Mouse (Mus musculus): ENCODE data around the gene Lrrc1.

The Lrrc1 gene

GRCm38 (mm10) chr9:77456169-77456826, 88.4 kb downstream of the Lrrc1 start:
- peak; percentile 17 for DNase-seq

- DNase-seq: no peak
Measured at GRCm38 (mm10) chr9:77455439-77456168, 89.1 kb downstream of the Lrrc1 start.

DNA sequence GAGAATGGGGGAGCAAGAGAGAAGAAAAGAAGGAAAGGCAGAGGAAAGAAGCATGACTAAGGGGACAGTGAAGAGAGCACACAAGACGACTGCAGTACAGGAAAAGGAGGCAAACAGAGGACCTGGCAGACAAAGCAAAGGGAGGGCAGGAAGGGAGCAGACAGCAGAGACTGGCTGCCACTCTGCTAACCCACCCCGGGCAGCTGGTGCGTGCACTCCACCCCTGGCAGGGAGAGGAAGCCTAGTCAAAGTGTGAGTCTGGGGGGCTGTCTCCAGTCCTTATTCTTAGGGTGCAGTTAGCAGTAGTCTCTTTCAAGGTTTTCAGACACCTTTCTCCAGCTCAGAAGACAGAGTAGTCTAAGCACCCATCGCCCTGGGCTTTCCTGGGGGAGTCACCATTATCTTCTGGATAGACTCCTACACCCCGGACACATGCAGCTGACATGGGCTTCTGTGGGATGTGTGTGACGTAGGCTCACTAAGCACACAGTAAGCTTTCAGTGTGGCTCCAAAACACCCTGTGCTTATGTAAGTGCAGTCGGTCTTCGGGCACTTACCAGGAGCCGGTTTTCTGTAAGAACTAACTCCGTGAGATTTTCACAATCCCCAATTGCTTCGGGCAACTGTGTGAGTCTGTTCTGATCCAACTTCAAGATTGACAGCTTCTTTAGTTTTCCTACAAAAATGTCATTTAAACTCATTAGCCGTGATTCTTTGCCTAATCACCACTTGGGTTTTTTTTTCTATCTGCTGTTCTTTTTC, 92.4 kb downstream of the Lrrc1 start:
- no peak for DNase-seq

DNA sequence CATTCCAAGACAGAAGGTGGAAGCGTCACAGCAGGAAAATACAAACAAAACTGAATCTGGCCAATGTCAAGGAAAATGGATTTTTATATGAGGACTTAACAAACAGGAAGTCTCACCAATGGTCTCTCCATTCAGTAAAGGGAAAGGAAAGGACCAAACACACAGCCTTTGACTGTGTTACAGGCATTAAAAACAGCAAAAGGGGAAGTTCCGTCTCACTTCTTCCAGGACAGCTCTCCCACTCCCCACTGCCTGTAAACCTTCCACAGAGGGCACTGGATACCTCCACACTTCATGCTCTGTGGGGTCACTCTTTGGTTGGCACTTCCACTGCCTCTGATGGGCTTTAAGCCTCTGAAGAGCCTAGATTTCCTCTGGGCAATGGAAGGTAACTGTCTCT, 94.2 kb downstream of the Lrrc1 start:
- DNase-seq: no peak

DNA sequence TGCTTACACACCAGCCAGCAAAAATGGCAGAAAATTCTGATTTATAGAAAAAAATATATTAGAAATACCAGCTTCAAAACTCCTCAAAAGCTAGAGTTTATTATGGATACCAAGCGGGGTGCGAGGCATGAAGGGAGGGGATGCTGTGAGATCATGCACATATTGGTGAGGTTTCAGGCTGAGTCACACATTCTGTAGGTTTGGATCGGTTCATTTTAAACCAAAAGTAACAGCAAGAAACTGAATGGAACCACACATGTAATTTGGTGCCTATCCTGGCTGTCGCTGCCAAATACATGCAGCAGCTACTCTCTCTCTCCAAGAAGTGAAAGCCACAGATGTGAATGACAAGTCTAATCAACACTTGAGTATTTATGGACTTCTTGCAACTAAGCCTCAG, 99.8 kb downstream of the Lrrc1 start:
- DNase-seq: no peak

GRCm38 (mm10) chr9:77439371-77439770, 105.3 kb downstream of the Lrrc1 start:
- DNase-seq: no peak

GRCm38 (mm10) chr9:77438836-77439271, 105.8 kb downstream of the Lrrc1 start:
- no peak for DNase-seq

DNA sequence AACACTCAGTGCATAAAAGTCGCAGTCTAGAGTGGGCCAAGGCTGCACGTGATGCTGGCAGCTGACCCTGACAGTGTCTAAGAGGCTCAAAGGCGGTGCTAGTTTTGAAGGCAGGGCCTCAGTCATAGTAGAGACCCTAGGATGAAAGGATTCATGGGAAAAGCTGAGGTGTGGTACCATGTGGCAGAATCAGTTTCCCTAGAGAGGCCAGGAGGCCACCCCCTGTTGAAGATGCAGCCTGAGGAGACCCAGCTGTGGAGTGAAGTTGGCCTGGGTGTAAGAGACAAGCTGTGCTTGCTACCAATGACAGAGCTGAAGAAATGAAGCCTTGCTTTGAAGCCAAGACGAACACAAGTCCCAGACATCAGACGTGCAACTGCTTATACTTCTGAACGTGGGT, 107.5 kb downstream of the Lrrc1 start:
- no peak for DNase-seq

GRCm38 (mm10) chr9:77434965-77435364, 109.7 kb downstream of the Lrrc1 start:
- no peak for DNase-seq

GRCm38 (mm10) chr9:77433476-77433875, 111.2 kb downstream of the Lrrc1 start:
- peak; percentile 45 for DNase-seq

- DNase-seq: peak; percentile 33
Measured at GRCm38 (mm10) chr9:77432030-77432429, 112.6 kb downstream of the Lrrc1 start.

- no peak for DNase-seq
Measured at GRCm38 (mm10) chr9:77430413-77431087, 114.1 kb downstream of the Lrrc1 start.

DNA sequence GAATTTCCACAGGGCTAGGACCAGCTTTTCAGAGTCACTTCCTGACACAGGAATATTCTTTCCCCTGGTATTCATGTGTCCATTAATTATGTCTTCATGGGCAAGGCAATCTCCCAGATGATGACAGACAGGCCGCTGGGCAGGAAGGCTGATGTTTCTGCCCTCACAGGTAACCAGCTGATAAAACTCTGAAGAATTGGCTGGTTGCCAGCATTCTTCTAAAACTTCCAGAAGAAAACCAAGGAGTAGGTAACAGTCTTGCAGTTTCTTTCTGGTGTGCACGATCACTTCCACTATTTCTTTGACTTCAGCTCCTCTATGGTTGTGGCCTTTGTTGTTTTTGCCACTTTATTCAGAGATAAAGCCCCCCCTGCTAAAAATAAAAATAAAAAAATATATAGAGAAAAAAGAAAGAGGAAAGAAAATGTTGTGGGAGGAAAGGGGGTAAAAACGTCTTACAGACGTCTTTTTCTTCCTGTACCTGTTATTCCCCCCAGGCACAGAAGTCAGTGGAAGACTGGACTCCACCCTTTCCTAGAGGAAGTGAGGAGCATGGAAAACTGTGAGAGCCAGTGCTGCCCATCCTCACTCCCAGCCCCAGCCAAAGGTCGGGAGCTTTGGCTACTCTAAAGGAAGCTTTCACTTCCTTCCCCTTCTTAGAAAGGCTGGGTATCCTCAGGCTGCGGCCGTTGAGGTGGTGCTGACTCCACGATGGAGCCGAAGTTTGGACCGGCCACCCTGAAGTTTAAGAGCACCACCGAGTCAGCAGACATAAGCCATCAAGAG, 115.2 kb downstream of the Lrrc1 start:
- peak; percentile 38 for DNase-seq

DNA sequence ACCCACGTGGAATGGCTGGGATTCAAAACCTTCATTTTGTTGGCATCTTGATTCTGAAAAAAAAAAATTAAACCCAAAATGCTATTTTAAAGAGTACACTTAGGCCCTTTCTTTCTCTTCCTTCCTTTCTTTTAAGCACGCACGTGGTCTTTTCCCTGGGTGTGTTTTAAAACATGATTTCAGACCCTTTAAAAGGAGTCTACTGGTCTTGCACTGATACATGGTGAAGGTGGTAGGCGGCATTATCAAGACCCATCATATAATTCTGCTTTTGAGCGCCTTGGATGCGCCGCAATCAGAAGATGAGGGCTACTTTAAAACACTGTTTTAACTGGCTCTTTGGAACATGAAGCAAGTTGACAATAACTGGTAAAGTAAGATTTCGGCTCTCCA, 115.9 kb downstream of the Lrrc1 start:
- DNase-seq: no peak

DNA sequence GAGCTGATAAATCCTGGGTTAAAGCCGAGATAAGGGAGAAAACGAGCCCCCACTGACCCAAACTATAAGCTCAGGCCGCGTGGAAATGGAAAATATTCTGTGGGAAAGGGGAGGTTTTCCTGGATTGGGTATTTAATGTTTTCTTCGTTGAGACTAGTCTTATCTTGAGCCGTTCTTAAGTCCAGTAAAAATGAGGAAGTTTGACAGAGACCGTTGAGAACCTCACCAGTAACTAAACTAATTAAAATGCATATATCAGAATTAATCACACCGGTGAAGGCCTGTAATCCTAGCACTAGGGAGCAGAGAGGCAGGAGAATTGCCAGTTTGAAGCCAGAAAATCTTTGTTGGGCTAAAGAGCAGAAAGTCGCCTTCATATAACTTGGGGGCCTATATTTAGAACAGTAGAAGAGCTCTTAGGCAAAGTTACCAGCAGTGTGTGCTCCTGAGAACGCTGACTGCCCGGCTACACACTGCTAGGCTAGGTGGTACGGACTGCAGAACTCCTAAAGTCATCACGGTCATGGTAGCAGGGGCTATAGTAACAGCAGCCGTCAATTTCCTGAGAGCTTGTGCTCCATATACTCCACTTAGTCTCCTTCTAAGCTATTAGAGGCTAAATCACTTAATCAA, 116.4 kb downstream of the Lrrc1 start:
- no peak for DNase-seq

DNA sequence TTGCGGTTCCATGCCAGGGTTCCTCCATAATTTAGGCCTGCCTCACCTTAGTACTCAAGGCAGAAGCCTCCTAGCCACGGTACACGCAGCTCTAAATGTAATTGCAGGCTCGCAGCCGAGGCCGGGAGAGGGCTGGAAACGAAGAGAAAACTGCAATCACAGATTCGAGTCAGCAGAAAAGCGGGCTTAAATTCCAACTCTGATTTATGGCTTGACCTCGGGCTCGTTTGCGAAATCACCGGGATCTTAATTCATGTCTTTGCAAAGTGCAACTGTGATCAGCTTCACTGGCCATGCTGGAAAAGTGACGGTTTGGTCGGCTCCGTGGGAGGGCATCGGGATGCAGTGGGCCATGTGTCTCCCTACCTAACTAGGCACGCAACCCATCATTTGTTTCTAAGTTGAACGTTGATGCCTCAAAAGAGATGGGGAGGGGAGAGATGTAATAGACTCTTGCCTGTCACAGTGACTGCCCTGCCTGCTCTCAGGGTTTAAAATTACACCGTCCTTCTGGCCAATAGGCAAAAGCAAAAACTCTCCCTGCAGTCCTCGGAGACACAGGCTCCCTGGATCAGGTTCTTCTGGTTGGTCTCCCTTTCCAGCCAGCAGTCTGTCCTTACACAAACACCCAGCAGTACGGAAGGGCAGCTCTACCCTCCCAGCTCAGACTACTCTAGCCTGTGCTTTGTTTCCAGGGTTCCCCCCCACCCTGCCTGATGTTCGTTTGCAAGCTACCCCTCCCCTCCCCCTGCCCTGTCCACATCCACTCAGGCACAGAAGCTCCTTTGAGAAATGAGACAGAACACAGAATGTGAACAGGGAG, 117.2 kb downstream of the Lrrc1 start:
- DNase-seq: peak; percentile 31

DNA sequence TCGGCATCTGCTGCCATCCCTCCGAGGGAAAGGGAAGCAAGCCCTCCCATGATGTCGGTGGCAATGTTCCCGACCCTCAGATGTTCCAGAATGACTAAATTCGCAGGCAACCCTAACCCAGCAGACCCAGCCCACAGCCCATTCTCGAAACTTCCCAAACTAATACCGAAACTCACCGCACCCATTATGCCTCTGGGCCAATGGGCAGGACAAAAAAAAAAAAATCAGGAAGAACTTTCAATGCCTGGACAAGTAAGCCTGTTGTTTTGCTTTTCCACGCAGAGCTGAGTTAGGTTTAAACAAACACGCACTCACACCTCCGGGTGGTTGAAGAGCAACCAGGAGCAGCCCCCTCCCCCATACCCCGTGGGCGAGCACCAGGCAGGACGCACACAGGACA, 118.6 kb downstream of the Lrrc1 start:
- DNase-seq: no peak

DNA sequence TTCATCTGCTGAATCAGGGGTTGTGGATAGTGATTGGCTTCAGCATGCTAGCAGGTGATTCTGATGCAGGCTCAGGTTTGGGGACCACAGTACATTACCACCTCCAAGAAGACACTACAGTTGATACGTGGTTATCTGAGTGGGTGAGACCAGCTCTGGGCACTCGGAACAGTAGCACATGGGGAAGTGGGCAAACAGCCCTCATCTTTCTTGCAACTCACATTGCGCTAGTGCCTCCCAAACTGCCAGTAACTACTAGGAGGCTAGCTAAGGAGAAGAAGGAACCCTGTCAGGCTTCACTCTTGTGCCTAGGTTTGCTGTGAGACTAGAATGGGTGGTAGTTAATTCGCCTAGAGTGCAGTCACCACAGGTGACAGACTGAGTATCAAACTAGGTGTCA, 119.1 kb downstream of the Lrrc1 start:
- no peak for DNase-seq

DNA sequence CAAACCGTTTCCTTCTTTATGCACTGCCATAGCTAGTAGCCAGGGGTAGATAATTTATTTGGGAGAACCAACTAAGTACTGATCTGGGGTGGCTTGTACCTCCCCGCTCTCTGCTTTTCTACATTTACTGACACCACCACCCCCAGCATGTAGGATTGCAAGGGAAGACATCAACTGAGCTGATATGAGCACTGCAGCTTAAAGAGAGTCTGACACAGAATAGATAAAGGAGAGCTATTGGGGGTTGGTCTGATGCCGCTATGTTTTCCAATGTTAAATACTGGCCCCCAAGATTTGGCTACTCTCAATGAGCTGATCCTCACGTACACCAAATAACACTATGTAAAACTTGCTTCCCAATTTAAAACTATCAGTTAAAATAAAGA, 124.5 kb downstream of the Lrrc1 start:
- DNase-seq: no peak

GRCm38 (mm10) chr9:77419501-77420199, 125.0 kb downstream of the Lrrc1 start:
- no peak for DNase-seq
